Mouse (Mus musculus) liver, adult 2 months (tissue): ENCODE measurements at regions not wholly inside any gene's neighbourhood (a gene's known extent, or its start where the extent isn't known, plus 50 kb on each side); places are given as distances from the start of the nearest gene placed in this dataset.

ENCODE experiments used
- CTCF ChIP-seq: fragments of 200-500 bp; IDR thresholded peaks from 2 replicates; pipeline ENCODE4 v1.5.1; 2011; ENCODE audit warnings: low read depth, low read length, control low read depth
- POLR2A ChIP-seq: fragments of 200-500 bp; IDR thresholded peaks from 2 replicates; pipeline ENCODE4 v1.6.1; 2011; ENCODE audit warnings: low read length, control low read depth; ENCODE audit not compliant: insufficient read depth; ENCODE audit errors: extremely low read depth

- no peak for TF ChIP-seq CTCF
- no peak for TF ChIP-seq POLR2A
These were observed 1355.5 kb upstream of the Pcdh20 start for GRCm38 (mm10) chr14:89826731-89827130.
